In the genomic region with DNA sequence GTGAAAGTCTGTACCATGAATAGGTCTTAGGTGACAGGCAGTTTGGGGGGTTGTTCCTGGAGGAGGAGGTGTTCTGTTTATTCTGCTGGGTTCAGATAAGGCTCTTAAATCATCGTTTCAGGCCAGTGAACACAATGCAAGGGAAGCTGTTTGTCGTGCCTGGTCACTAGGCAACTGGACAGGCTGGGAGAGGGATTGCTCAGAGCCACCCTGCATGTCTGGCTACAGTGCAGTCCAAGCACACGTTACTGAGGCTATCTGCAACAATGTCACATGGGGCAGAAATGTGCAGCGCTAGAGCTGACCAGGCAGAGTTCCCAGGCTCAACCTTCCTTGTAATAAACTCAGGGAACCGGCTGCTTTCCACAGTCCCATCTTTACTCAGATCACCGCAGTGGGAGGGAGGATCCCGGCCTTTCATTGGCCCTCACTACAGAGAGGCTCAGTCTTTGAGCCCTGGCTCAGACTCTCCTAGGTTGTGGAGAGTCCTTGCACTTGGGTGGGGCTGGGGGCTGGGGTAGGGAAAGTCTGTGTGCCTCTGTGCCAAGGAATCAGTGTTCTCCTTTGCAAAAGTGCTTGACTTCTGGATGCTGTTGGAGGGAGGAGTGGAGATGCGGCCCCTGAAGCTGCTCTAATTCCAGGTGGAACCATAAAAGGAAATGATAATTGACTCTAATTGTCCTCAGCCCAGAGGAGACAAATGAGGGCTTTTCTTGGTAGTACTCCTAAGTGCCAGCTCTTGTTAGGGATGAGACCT, we compare ENCODE assay signal across 7 mouse cellular contexts.
DNase-seq lines count a peak whose midpoint lies in the region; ATAC-seq lines count a peak whose summit lies in the region.

No protein-coding gene starts in this region.

- no peak overlapping the region for H3K4me3 ChIP-seq in limb, embryonic 11.5 days (ENCODE audit: low read depth, low read length)
- H3K4me3 ChIP-seq in midbrain, embryonic 16.5 days (ENCODE audit: low read depth, low read length) = no peak overlapping the region

- peak; percentile 45 for ATAC-seq in erythroblast, adult 5-6 weeks (replicated peaks; ENCODE audit: low FRiP score, poor library complexity, severe bottlenecking)
- ATAC-seq in limb, embryonic 11.5 days (ENCODE audit: insufficient number of reproducible peaks, low FRiP score, low TSS enrichment, low read depth) = peak; percentile 47; the same call in 1 of the 2 replicates
- ATAC-seq in midbrain, embryonic 16.5 days = peak; percentile 82
- no peak for ATAC-seq in activated CD4-positive, CD25-positive, alpha-beta regulatory T cell, adult 4 months

- DNase-seq in adrenal gland, postnatal 25 days = peak; percentile 35
- peak; percentile 69 for DNase-seq in heart, postnatal 25 days (ENCODE audit: low spot score)
- no peak for DNase-seq in limb, embryonic 11.5 days (ENCODE audit: low spot score)
- DNase-seq in left cerebral cortex, adult 18-20 months (ENCODE audit: low spot score in 2 of 2) = no peak

- no peaks in the 10 kb centered on the region for H3K27me3 ChIP-seq in limb, embryonic 11.5 days (ENCODE audit: control insufficient read depth, insufficient read depth, low read length)
- no peaks in the 10 kb centered on the region for H3K27me3 ChIP-seq in midbrain, embryonic 16.5 days (ENCODE audit: control insufficient read depth, insufficient read depth, low read depth, low read length)

- H3K36me3 ChIP-seq in limb, embryonic 11.5 days (ENCODE audit: control insufficient read depth, insufficient read depth, low read length) = no peaks in the 10 kb centered on the region
- no peaks in the 10 kb centered on the region for H3K36me3 ChIP-seq in midbrain, embryonic 16.5 days (ENCODE audit: control insufficient read depth, insufficient read depth, low read length)

- intact Hi-C loops in heart, postnatal 25 days (cut with DNase I) = no loop called here

- 9% methylated on average over 8 of the region's 8 CpGs for WGBS in limb, embryonic 11.5 days
- WGBS in midbrain, embryonic 16.5 days = 3% methylated on average over 8 of the region's 8 CpGs

- H3K27ac ChIP-seq in limb, embryonic 11.5 days (replicated peaks; ENCODE audit: low read depth, low read length) = no peak overlapping the region
- H3K27ac ChIP-seq in midbrain, embryonic 16.5 days (ENCODE audit: low read length) = no peak overlapping the region

- H3K4me2 ChIP-seq in limb, embryonic 11.5 days (ENCODE audit: low read depth, severe bottlenecking) = no peak overlapping the region
- H3K4me2 ChIP-seq in midbrain, embryonic 16.5 days (ENCODE audit: low read length) = no peak overlapping the region

- no peak overlapping the region for H3K9ac ChIP-seq in limb, embryonic 11.5 days (ENCODE audit: low read length)
- no peak overlapping the region for H3K9ac ChIP-seq in midbrain, embryonic 16.5 days (ENCODE audit: low read depth, low read length)

- H3K4me1 ChIP-seq in limb, embryonic 11.5 days (ENCODE audit: control insufficient read depth, insufficient read depth, low read length) = peaks cover 20% of the 10 kb centered on the region
- peaks cover 3% of the 10 kb centered on the region; the same call in 1 of the 2 replicates for H3K4me1 ChIP-seq in midbrain, embryonic 16.5 days (ENCODE audit: control insufficient read depth, insufficient read depth, low read length)

- H3K9me3 ChIP-seq in limb, embryonic 11.5 days (ENCODE audit: control insufficient read depth, low read length) = no peaks in the 10 kb centered on the region
- H3K9me3 ChIP-seq in midbrain, embryonic 16.5 days (replicated peaks; ENCODE audit: control insufficient read depth, low read length, poor library complexity, severe bottlenecking) = no peaks in the 10 kb centered on the region

Comparison
In these comparisons a context has a peak if more than half of its experiments do, and no peak if none do; other contexts are left out.
1. DNase-seq: peak in adrenal gland, postnatal 25 days (single experiment) and heart, postnatal 25 days (single experiment); none in limb, embryonic 11.5 days (single experiment) and left cerebral cortex, adult 18-20 months (0 of 2).